8 mouse cellular contexts compared by ENCODE assay signal in genomic region chr11:62457891-62458270, GRCm38 (mm10). TPM values are rescaled to one million over a fixed set of nuclear protein-coding genes. Genes with fewer than 3 reads are reported as not detected.
DNase-seq lines count a peak whose midpoint lies in the region; ATAC-seq and TF ChIP-seq lines count a peak whose summit lies in the region.

No protein-coding gene starts in this region.

- no peaks in the 10 kb centered on the region for H3K36me3 ChIP-seq in heart, embryonic 11.5 days (ENCODE audit: control insufficient read depth, insufficient read depth, low read length)
- H3K36me3 ChIP-seq in ES-Bruce4 (ENCODE audit: control insufficient read depth, insufficient read depth, low read length, poor library complexity, severe bottlenecking) = peaks cover 6% of the 10 kb centered on the region; the same call in 1 of the 2 replicates
- no peaks in the 10 kb centered on the region for H3K36me3 ChIP-seq in forebrain, embryonic 12.5 days (replicated peaks)
- 0 out of 2 replicates have a peak, but pooled peaks cover 3% of the 10 kb centered on the region for H3K36me3 ChIP-seq in limb, embryonic 15.5 days

- TF ChIP-seq POLR2A in ES-Bruce4 (IDR thresholded peaks at IDR 0.05; ENCODE audit: insufficient read depth, low read length) = no peak

- peak overlapping the region; percentile 78 for H3K4me3 ChIP-seq in heart, embryonic 11.5 days (ENCODE audit: low read depth, low read length)
- peak overlapping the region; percentile 98 for H3K4me3 ChIP-seq in ES-Bruce4 (ENCODE audit: low read depth, low read length)
- peak overlapping the region; percentile 92 for H3K4me3 ChIP-seq in forebrain, embryonic 12.5 days (replicated peaks)
- H3K4me3 ChIP-seq in limb, embryonic 15.5 days = peak overlapping the region; percentile 92

- no peaks in the 10 kb centered on the region for H3K27me3 ChIP-seq in heart, embryonic 11.5 days (ENCODE audit: control insufficient read depth, insufficient read depth, low read length)
- no peaks in the 10 kb centered on the region for H3K27me3 ChIP-seq in ES-Bruce4 (ENCODE audit: control insufficient read depth, insufficient read depth, low read length, poor library complexity, severe bottlenecking)
- no peaks in the 10 kb centered on the region for H3K27me3 ChIP-seq in forebrain, embryonic 12.5 days
- no peaks in the 10 kb centered on the region for H3K27me3 ChIP-seq in limb, embryonic 15.5 days

- peak overlapping the region; percentile 98 for H3K27ac ChIP-seq in heart, embryonic 11.5 days (ENCODE audit: low read depth, low read length)
- H3K27ac ChIP-seq in ES-Bruce4 (ENCODE audit: insufficient read depth, low read length) = peak overlapping the region; percentile 92
- peak overlapping the region; percentile 99 for H3K27ac ChIP-seq in forebrain, embryonic 12.5 days
- H3K27ac ChIP-seq in limb, embryonic 15.5 days = peak overlapping the region; percentile 97

- peaks cover 5% of the 10 kb centered on the region; the same call in 1 of the 2 replicates for H3K4me1 ChIP-seq in heart, embryonic 11.5 days (ENCODE audit: control insufficient read depth, insufficient read depth, low read length)
- H3K4me1 ChIP-seq in ES-Bruce4 (ENCODE audit: control insufficient read depth, insufficient read depth, low read length) = no peaks in the 10 kb centered on the region
- peaks cover 18% of the 10 kb centered on the region for H3K4me1 ChIP-seq in forebrain, embryonic 12.5 days
- peaks cover 14% of the 10 kb centered on the region for H3K4me1 ChIP-seq in limb, embryonic 15.5 days

- peak overlapping the region; percentile 92 for H3K9ac ChIP-seq in heart, embryonic 11.5 days (ENCODE audit: low read depth, low read length)
- H3K9ac ChIP-seq in ES-Bruce4 (ENCODE audit: low read depth, poor library complexity, severe bottlenecking) = peak overlapping the region; percentile 99
- peak overlapping the region; percentile 98 for H3K9ac ChIP-seq in forebrain, embryonic 12.5 days
- peak overlapping the region; percentile 99 for H3K9ac ChIP-seq in limb, embryonic 15.5 days

- peak overlapping the region; percentile 91 for H3K4me2 ChIP-seq in heart, embryonic 11.5 days
- peak overlapping the region; percentile 81 for H3K4me2 ChIP-seq in forebrain, embryonic 12.5 days
- peak overlapping the region; percentile 62 for H3K4me2 ChIP-seq in limb, embryonic 15.5 days

- ATAC-seq in heart, embryonic 11.5 days (replicated peaks; ENCODE audit: insufficient number of reproducible peaks, low FRiP score, low TSS enrichment) = no peak
- no peak for ATAC-seq in forebrain, embryonic 12.5 days (ENCODE audit: low FRiP score)
- ATAC-seq in limb, embryonic 15.5 days (ENCODE audit: insufficient number of reproducible peaks, low FRiP score, low TSS enrichment, low read depth) = no peak

- H3K9me3 ChIP-seq in heart, embryonic 11.5 days (replicated peaks; ENCODE audit: control insufficient read depth, low read length) = no peaks in the 10 kb centered on the region
- no peaks in the 10 kb centered on the region for H3K9me3 ChIP-seq in ES-Bruce4 (replicated peaks; ENCODE audit: control insufficient read depth, insufficient read depth, low read length, poor library complexity, severe bottlenecking)
- H3K9me3 ChIP-seq in forebrain, embryonic 12.5 days = no peaks in the 10 kb centered on the region
- H3K9me3 ChIP-seq in limb, embryonic 15.5 days = no peaks in the 10 kb centered on the region

- under 1% methylated on average over 18 of the region's 18 CpGs for WGBS in heart, embryonic 11.5 days (ENCODE audit: insufficient replicate concordance)
- 0% methylated on average over 18 of the region's 18 CpGs for WGBS in forebrain, embryonic 12.5 days
- 0% methylated on average over 18 of the region's 18 CpGs for WGBS in limb, embryonic 15.5 days

- no peak for DNase-seq in heart, adult 18-20 months
- DNase-seq in yolk sac, embryonic 10.5 days (ENCODE audit: low spot score) = peak; percentile 62
- no peak for DNase-seq in adrenal gland, postnatal 10 days
- no peak for DNase-seq in cerebellum, postnatal 36 days

- no peak for TF ChIP-seq CTCF in ES-Bruce4 (IDR thresholded peaks at IDR 0.05; ENCODE audit: low read depth, low read length)

- no peak for TF ChIP-seq EP300 in ES-Bruce4 (IDR thresholded peaks at IDR 0.05; ENCODE audit: insufficient read depth, low read depth, low read length)

RNA-seq across cellular contexts. Expression of gene Pigl, which starts 0.4 kb away (rescaled TPM):
- 14.0 and 15.1 TPM in 2 replicates for polyA plus RNA-seq in heart, embryonic 11.5 days (2014; fragmentation: Nextera tagmentation; extraction: Ambion mirVana)
- 1 to 10 TPM; 3.1 to 3.2 TPM for total RNA-seq in heart, adult 18-20 months (2021)
- polyA plus RNA-seq in ES-Bruce4 (2011; ENCODE audit: insufficient read depth, insufficient read length, low read depth, missing spikeins) = 12.7 and 14.1 TPM in 2 replicates
- 10.2 and 10.8 TPM in 2 replicates for polyA plus RNA-seq in forebrain, embryonic 12.5 days (2016; fragmentation: Nextera tagmentation; extraction: Ambion mirVana)
- polyA plus RNA-seq in limb, embryonic 15.5 days (2015; fragmentation: Nextera tagmentation; extraction: Ambion mirVana) = 7.3 and 7.7 TPM in 2 replicates
- 1 to 10 TPM; 7.2 to 8.1 TPM for total RNA-seq in adrenal gland, postnatal 10 days (2021)

RNA-seq across cellular contexts. Expression of gene Ncor1, which starts 0.5 kb away (rescaled TPM):
- polyA plus RNA-seq in heart, embryonic 11.5 days (2014; fragmentation: Nextera tagmentation; extraction: Ambion mirVana) = 128 and 149 TPM in 2 replicates
- 100 to 1,000 TPM; 113 to 127 TPM for total RNA-seq in heart, adult 18-20 months (2021)
- 281 and 327 TPM in 2 replicates for polyA plus RNA-seq in ES-Bruce4 (2011; ENCODE audit: insufficient read depth, insufficient read length, low read depth, missing spikeins)
- 202 and 222 TPM in 2 replicates for polyA plus RNA-seq in forebrain, embryonic 12.5 days (2016; fragmentation: Nextera tagmentation; extraction: Ambion mirVana)
- polyA plus RNA-seq in limb, embryonic 15.5 days (2015; fragmentation: Nextera tagmentation; extraction: Ambion mirVana) = 127 and 148 TPM in 2 replicates
- total RNA-seq in adrenal gland, postnatal 10 days (2021) = 100 to 1,000 TPM; 157 to 180 TPM
